Mouse (Mus musculus): ENCODE measurements at regions not wholly inside any gene's neighbourhood (a gene's known extent, or its start where the extent isn't known, plus 50 kb on each side); places are given as distances from the start of the nearest gene placed in this dataset.

DNA sequence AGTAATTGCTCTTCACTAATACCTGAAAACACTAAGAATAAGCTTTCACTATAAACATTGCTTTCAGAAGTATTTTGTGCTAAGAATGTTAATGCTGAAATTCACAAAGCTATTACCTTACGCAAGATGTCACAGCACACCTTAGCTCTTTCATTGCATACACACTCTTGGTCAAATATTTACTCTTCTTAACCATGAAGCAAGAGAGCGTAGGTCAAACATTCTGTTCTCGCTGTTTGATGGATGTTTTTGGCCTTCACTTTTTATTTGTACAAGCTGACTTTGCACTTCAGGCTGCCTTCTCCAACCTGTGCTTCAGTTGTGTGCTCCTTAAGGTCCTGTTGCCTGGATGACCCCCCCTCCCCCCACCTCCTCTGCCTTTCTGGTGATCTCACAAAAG lies 212.8 kb upstream of the Chrm2 start:
- Histone ChIP-seq H3K4me2 (replicated peaks) (no peak overlapping the region), H3K4me1 (no peaks in the 10 kb centered on the region), H3K9ac (replicated peaks) (no peak overlapping the region), H3K4me3 (no peak overlapping the region), H3K27ac (replicated peaks) (no peak overlapping the region), H3K36me3 (no peaks in the 10 kb centered on the region), H3K27me3 (no peaks in the 10 kb centered on the region), H3K9me3 (no peaks in the 10 kb centered on the region)
- no peak for ATAC-seq (ENCODE audit: low FRiP score, low read depth)
- 78% methylated on average over 3 of the region's 3 CpGs for WGBS

GRCm38 (mm10) chr6:36179895-36180294 lies 208.0 kb upstream of the Chrm2 start:
- Histone ChIP-seq H3K27me3 (no peaks in the 10 kb centered on the region), H3K4me3 (no peak overlapping the region), H3K9ac (replicated peaks) (no peak overlapping the region), H3K9me3 (no peaks in the 10 kb centered on the region), H3K27ac (replicated peaks) (no peak overlapping the region), H3K4me2 (replicated peaks) (no peak overlapping the region), H3K36me3 (no peaks in the 10 kb centered on the region), H3K4me1 (peaks cover 4% of the 10 kb centered on the region; the same call in 1 of the 2 replicates)
- 92% methylated on average over 3 of the region's 3 CpGs for WGBS
- no peak for ATAC-seq (ENCODE audit: low FRiP score, low read depth)

- 85% methylated on average over 1 of the region's 1 CpGs for WGBS
- peaks cover 4% of the 10 kb centered on the region; the same call in 1 of the 2 replicates for H3K4me1 ChIP-seq
- no peak overlapping the region for H3K4me2 ChIP-seq (replicated peaks)
These were observed 205.2 kb upstream of the Chrm2 start for GRCm38 (mm10) chr6:36182698-36183097.

GRCm38 (mm10) chr6:36206666-36207065 lies 181.2 kb upstream of the Chrm2 start:
- WGBS: 90% methylated on average over 2 of the region's 2 CpGs
- Histone ChIP-seq H3K9me3 (no peaks in the 10 kb centered on the region), H3K27ac (replicated peaks) (no peak overlapping the region), H3K36me3 (no peaks in the 10 kb centered on the region), H3K27me3 (no peaks in the 10 kb centered on the region), H3K4me2 (replicated peaks) (no peak overlapping the region), H3K4me3 (no peak overlapping the region), H3K9ac (replicated peaks) (no peak overlapping the region), H3K4me1 (no peaks in the 10 kb centered on the region)
- no peak for ATAC-seq (ENCODE audit: low FRiP score, low read depth)

More at GRCm38 (mm10) chr6:36182698-36183097, 205.2 kb upstream of the Chrm2 start:
- Histone ChIP-seq H3K9me3 (no peaks in the 10 kb centered on the region), H3K4me3 (no peak overlapping the region), H3K36me3 (no peaks in the 10 kb centered on the region), H3K27me3 (no peaks in the 10 kb centered on the region), H3K27ac (replicated peaks) (no peak overlapping the region), H3K9ac (replicated peaks) (no peak overlapping the region)
- ATAC-seq (ENCODE audit: low FRiP score, low read depth): no peak

- Histone ChIP-seq H3K4me2 (replicated peaks) (no peak overlapping the region), H3K4me1 (no peaks in the 10 kb centered on the region), H3K27me3 (no peaks in the 10 kb centered on the region), H3K9me3 (no peaks in the 10 kb centered on the region), H3K9ac (replicated peaks) (no peak overlapping the region), H3K4me3 (no peak overlapping the region), H3K27ac (replicated peaks) (no peak overlapping the region), H3K36me3 (no peaks in the 10 kb centered on the region)
- no peak for ATAC-seq (ENCODE audit: low FRiP score, low read depth)
- WGBS: 65% methylated on average over 4 of the region's 4 CpGs
These were observed 166.6 kb upstream of the Chrm2 start for GRCm38 (mm10) chr6:36221308-36221707.

DNA sequence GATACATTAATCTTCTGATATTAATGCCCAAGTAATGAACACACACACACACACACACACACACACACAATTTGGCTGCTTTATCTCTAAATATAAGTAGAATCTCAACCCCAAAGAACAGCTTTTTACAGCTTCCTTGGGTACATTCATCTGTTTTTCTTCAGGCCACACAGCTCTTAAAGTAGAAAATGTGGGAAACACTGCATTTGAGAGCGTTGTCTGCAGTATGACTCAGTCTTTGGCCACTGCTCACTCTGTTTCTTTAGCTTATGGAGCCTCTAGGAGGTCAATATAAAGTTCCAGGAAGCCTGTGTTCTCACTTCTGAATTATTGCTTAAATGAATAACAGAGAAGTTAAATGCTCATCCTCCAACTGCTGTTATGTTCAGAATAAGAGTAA lies 153.4 kb upstream of the Chrm2 start:
- Histone ChIP-seq H3K4me2 (replicated peaks) (no peak overlapping the region), H3K4me3 (no peak overlapping the region), H3K4me1 (no peaks in the 10 kb centered on the region), H3K36me3 (no peaks in the 10 kb centered on the region), H3K27me3 (no peaks in the 10 kb centered on the region), H3K9ac (replicated peaks) (no peak overlapping the region), H3K9me3 (no peaks in the 10 kb centered on the region), H3K27ac (replicated peaks) (no peak overlapping the region)
- 87% methylated on average over 1 of the region's 1 CpGs for WGBS
- no peak for ATAC-seq (ENCODE audit: low FRiP score, low read depth)

GRCm38 (mm10) chr6:36247027-36247426 lies 140.9 kb upstream of the Chrm2 start:
- no peaks in the 10 kb centered on the region for H3K36me3 ChIP-seq
- H3K27me3 ChIP-seq: no peaks in the 10 kb centered on the region
- no peak overlapping the region for H3K4me2 ChIP-seq (replicated peaks)
- no peak overlapping the region for H3K9ac ChIP-seq (replicated peaks)
- H3K4me3 ChIP-seq: no peak overlapping the region
- no peaks in the 10 kb centered on the region for H3K9me3 ChIP-seq
- no peak for ATAC-seq (ENCODE audit: low FRiP score, low read depth)
- no peak overlapping the region for H3K27ac ChIP-seq (replicated peaks)
- WGBS: 68% methylated on average over 3 of the region's 3 CpGs
- no peaks in the 10 kb centered on the region for H3K4me1 ChIP-seq

DNA sequence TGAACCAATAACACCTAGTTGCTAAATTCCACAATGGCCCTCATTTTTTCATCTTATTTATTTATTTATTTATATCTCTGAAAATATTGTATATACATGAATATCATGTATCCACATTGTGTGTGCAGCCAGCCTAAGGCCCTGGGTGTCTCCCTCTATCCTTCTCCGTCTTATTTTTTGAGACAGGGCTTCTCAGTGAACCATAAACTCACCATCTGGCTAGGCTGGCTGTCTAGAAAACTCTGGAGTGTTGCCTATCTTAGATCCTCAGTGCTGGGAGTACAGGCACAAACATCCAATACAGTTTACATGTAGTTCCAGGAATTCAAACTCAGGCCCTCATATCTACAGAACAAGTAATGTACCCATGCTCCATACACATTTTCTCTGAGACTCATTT lies 139.7 kb upstream of the Chrm2 start:
- Histone ChIP-seq H3K9me3 (no peaks in the 10 kb centered on the region), H3K4me1 (no peaks in the 10 kb centered on the region), H3K27me3 (no peaks in the 10 kb centered on the region), H3K4me2 (replicated peaks) (no peak overlapping the region), H3K4me3 (no peak overlapping the region), H3K27ac (replicated peaks) (no peak overlapping the region), H3K9ac (replicated peaks) (no peak overlapping the region), H3K36me3 (no peaks in the 10 kb centered on the region)
- 94% methylated on average over 1 of the region's 1 CpGs for WGBS
- no peak for ATAC-seq (ENCODE audit: low FRiP score, low read depth)

GRCm38 (mm10) chr6:36249047-36249446 lies 138.8 kb upstream of the Chrm2 start:
- H3K4me3 ChIP-seq: no peak overlapping the region
- H3K4me2 ChIP-seq (replicated peaks): no peak overlapping the region
- no peak overlapping the region for H3K9ac ChIP-seq (replicated peaks)
- 30% methylated on average over 4 of the region's 4 CpGs for WGBS
- no peak for ATAC-seq (ENCODE audit: low FRiP score, low read depth)
- no peaks in the 10 kb centered on the region for H3K27me3 ChIP-seq
- H3K9me3 ChIP-seq: no peaks in the 10 kb centered on the region
- no peaks in the 10 kb centered on the region for H3K36me3 ChIP-seq
- no peak overlapping the region for H3K27ac ChIP-seq (replicated peaks)
- no peaks in the 10 kb centered on the region for H3K4me1 ChIP-seq

- ATAC-seq (ENCODE audit: low FRiP score, low read depth): no peak
- no peak overlapping the region for H3K4me2 ChIP-seq (replicated peaks)
These were observed 121.0 kb upstream of the Chrm2 start for GRCm38 (mm10) chr6:36266717-36267402.

GRCm38 (mm10) chr6:36286664-36287063 lies 101.2 kb upstream of the Chrm2 start:
- no peak for ATAC-seq (ENCODE audit: low FRiP score, low read depth)

More at GRCm38 (mm10) chr6:36266717-36267402, 121.0 kb upstream of the Chrm2 start:
- 86% methylated on average over 10 of the region's 10 CpGs for WGBS
- Histone ChIP-seq H3K9ac (replicated peaks) (no peak overlapping the region), H3K4me3 (no peak overlapping the region), H3K9me3 (no peaks in the 10 kb centered on the region), H3K27me3 (no peaks in the 10 kb centered on the region), H3K4me1 (no peaks in the 10 kb centered on the region), H3K36me3 (no peaks in the 10 kb centered on the region), H3K27ac (replicated peaks) (no peak overlapping the region)

DNA sequence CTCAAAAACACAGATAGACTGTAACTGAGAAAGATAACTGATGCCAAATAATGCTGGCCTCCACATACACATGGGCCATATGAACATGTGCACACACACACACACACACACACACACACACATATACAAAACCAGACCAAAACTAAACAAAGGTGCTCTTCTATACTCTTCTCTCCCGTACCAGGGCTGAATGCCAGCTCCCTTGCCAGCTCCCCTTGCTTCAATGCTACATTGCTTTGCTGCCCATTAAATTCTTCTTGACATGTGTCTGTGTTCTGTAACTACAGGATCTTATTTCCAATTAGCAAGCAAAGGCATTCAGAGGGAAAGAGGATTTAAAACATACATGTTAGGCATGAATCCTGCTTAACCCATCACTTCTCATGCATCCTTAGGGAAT lies 74.3 kb upstream of the Chrm2 start:
- WGBS: 76% methylated on average over 1 of the region's 1 CpGs
- ATAC-seq (ENCODE audit: low FRiP score, low read depth): no peak

More at GRCm38 (mm10) chr6:36286664-36287063, 101.2 kb upstream of the Chrm2 start:
- Histone ChIP-seq H3K4me1 (no peaks in the 10 kb centered on the region), H3K9ac (replicated peaks) (no peak overlapping the region), H3K4me2 (replicated peaks) (no peak overlapping the region), H3K27me3 (no peaks in the 10 kb centered on the region), H3K27ac (replicated peaks) (no peak overlapping the region), H3K4me3 (no peak overlapping the region), H3K36me3 (no peaks in the 10 kb centered on the region), H3K9me3 (no peaks in the 10 kb centered on the region)
- WGBS: 79% methylated on average over 10 of the region's 10 CpGs

More for the DNA sequence above, 74.3 kb upstream of the Chrm2 start:
- H3K9ac ChIP-seq (replicated peaks): no peak overlapping the region
- no peaks in the 10 kb centered on the region for H3K27me3 ChIP-seq
- H3K36me3 ChIP-seq: no peaks in the 10 kb centered on the region
- no peak overlapping the region for H3K27ac ChIP-seq (replicated peaks)
- H3K4me2 ChIP-seq (replicated peaks): no peak overlapping the region
- no peaks in the 10 kb centered on the region for H3K4me1 ChIP-seq
- no peaks in the 10 kb centered on the region for H3K9me3 ChIP-seq
- H3K4me3 ChIP-seq: no peak overlapping the region
